Mouse (Mus musculus): ENCODE results near the gene Csf2rb2. TPM values are rescaled to one million over a fixed set of nuclear protein-coding genes. Genes with fewer than 3 reads are reported as not detected.
"Not testable (repeated sequence)": the region's sequence is repeated elsewhere in the genome, so short reads cannot be mapped to it uniquely, and the experiment has no call there.

Csf2rb2 gene
- total and polyA plus RNA-seq, 3 experiments: 14.8 to 56.5 (median 21.6) TPM

GRCm38 (mm10) chr15:78256602-78257259, 48.8 kb downstream of the Csf2rb2 start:
- H3K27me3 ChIP-seq (replicated peaks); dilution Hi-C loops (cut with MboI; ENCODE audit: extremely low pct_ligation_motif_present, extremely low pct_unique_long_range_greater_than_20kb, low sequenced_read_pairs); H3K79me2 ChIP-seq (replicated peaks; ENCODE audit: control insufficient read depth, extremely low read depth, insufficient read depth, poor library complexity, severe bottlenecking); H3K4me2 ChIP-seq (ENCODE audit: insufficient read depth, low read depth, poor library complexity, severe bottlenecking); H3K9ac ChIP-seq (ENCODE audit: insufficient read depth, low read depth); DNase-seq (ENCODE audit: extremely low read depth); H3K4me3 ChIP-seq (replicated peaks in 1 of 3; ENCODE audit: low read depth in 2 of 3, low read length in 2 of 3, poor library complexity in 1 of 3); H3K9me3 ChIP-seq (replicated peaks; ENCODE audit: low read length): not testable (repeated sequence)
- Histone ChIP-seq H3K27ac (ENCODE audit: insufficient read depth, low read depth) (peak overlapping the region; percentile 57; the same call in 1 of the 2 replicates), H3K36me3 (replicated peaks in 1 of 2; ENCODE audit: control insufficient read depth in 1 of 2, insufficient read depth in 1 of 2, low read length in 1 of 2) (peaks cover 86 to 89% of the 10 kb centered on the region in 2 experiments), H3K4me1 (ENCODE audit: control insufficient read depth in 1 of 2, insufficient read depth in 2 of 2) (peaks cover 10 to 47% of the 10 kb centered on the region in 2 experiments)
- peak; percentile 98 for TF ChIP-seq MXI1 (IDR thresholded peaks at IDR 0.05; ENCODE audit: low read depth, low read length)
- in situ Hi-C loops (cut with MboI; ENCODE audit: low pct_ligation_motif_present, low pct_unique_long_range_greater_than_20kb, low sequenced_read_pairs): loop anchor here (5.0 kb wide), 1 partner anchor 76 kb away; no protein-coding TSS in a partner anchor

GRCm38 (mm10) chr15:78254751-78255150, 50.8 kb downstream of the Csf2rb2 start:
- TF ChIP-seq CTCF (conservative IDR thresholded peaks at IDR 0.05 in 1 of 2, IDR thresholded peaks at IDR 0.05 in 1 of 2; ENCODE audit: low read depth in 2 of 2, low read length in 2 of 2) (peak in 1 of 2 experiments; percentile 2; a peak in 1 of 4 replicates), ZMIZ1 (IDR thresholded peaks at IDR 0.05; ENCODE audit: low read depth, low read length) (no peak), IRF4 (IDR thresholded peaks at IDR 0.05; ENCODE audit: low read depth, low read length) (no peak), UBTF (IDR thresholded peaks at IDR 0.05; ENCODE audit: low read depth, low read length) (no peak), JUND (conservative IDR thresholded peaks at IDR 0.05; ENCODE audit: low read depth, low read length) (no peak), CHD2 (IDR thresholded peaks at IDR 0.05; ENCODE audit: low read length) (no peak), MAFK (IDR thresholded peaks at IDR 0.05; ENCODE audit: insufficient replicate concordance, low read length) (no peak)

GRCm38 (mm10) chr15:78248410-78248809, 57.1 kb downstream of the Csf2rb2 start:
- Histone ChIP-seq H3K9ac (ENCODE audit: insufficient read depth, low read depth) (peak overlapping the region; percentile 10; the same call in 1 of the 2 replicates), H3K9me3 (replicated peaks; ENCODE audit: low read length) (no peaks in the 10 kb centered on the region), H3K4me3 (replicated peaks in 1 of 3; ENCODE audit: low read depth in 2 of 3, low read length in 2 of 3, poor library complexity in 1 of 3) (peak overlapping the region in 1 of 3 experiments; percentile 44), H3K27me3 (replicated peaks) (no peaks in the 10 kb centered on the region), H3K4me2 (ENCODE audit: insufficient read depth, low read depth, poor library complexity, severe bottlenecking) (peak overlapping the region; percentile 86), H3K79me2 (replicated peaks; ENCODE audit: control insufficient read depth, extremely low read depth, insufficient read depth, poor library complexity, severe bottlenecking) (peaks cover 24% of the 10 kb centered on the region), H3K36me3 (replicated peaks in 1 of 2; ENCODE audit: control insufficient read depth in 1 of 2, insufficient read depth in 1 of 2, low read length in 1 of 2) (peaks cover 47 to 49% of the 10 kb centered on the region in 2 experiments), H3K27ac (ENCODE audit: insufficient read depth, low read depth) (peak overlapping the region; percentile 98), H3K4me1 (ENCODE audit: control insufficient read depth in 1 of 2, insufficient read depth in 2 of 2) (peaks cover 34 to 62% of the 10 kb centered on the region in 2 experiments)
- DNase-seq (ENCODE audit: extremely low read depth): peak; percentile 68
- in situ Hi-C loops (cut with MboI; ENCODE audit: low pct_ligation_motif_present, low pct_unique_long_range_greater_than_20kb, low sequenced_read_pairs): loop anchor here (5.0 to 10.0 kb wide), 2 partner anchors 66 to 274 kb away; partner anchors contain the start of gene Eif3d
- dilution Hi-C loops (cut with MboI; ENCODE audit: extremely low pct_ligation_motif_present, extremely low pct_unique_long_range_greater_than_20kb, low sequenced_read_pairs): no loop called here
- TF ChIP-seq MEF2A (IDR thresholded peaks at IDR 0.05; ENCODE audit: borderline replicate concordance, low read depth, low read length) (peak; percentile 26; the same call in 1 of the 2 replicates), BHLHE40 (IDR thresholded peaks at IDR 0.05; ENCODE audit: low read depth, low read length) (peak; percentile 66), ELF1 (IDR thresholded peaks at IDR 0.05; ENCODE audit: low read depth, low read length) (peak; percentile 90), NRF1 (IDR thresholded peaks at IDR 0.05; ENCODE audit: low read depth, low read length) (no peak), UBTF (IDR thresholded peaks at IDR 0.05; ENCODE audit: low read depth, low read length) (no peak), CHD2 (IDR thresholded peaks at IDR 0.05; ENCODE audit: low read length) (no peak), SMC3 (IDR thresholded peaks at IDR 0.05; ENCODE audit: low read depth, low read length) (0 out of 2 replicates have a peak, but pooled peaks have one; percentile 21), MYC (IDR thresholded peaks at IDR 0.05; ENCODE audit: low read depth, low read length) (peak; percentile 58; the same call in 1 of the 2 replicates), USF1 (IDR thresholded peaks at IDR 0.05; ENCODE audit: low read depth, low read length) (no peak), MXI1 (IDR thresholded peaks at IDR 0.05; ENCODE audit: low read depth, low read length) (peak; percentile 59; the same call in 1 of the 2 replicates), POLR2AphosphoS2 (IDR thresholded peaks at IDR 0.05; ENCODE audit: low read depth, low read length) (0 out of 2 replicates have a peak, but pooled peaks have one; percentile 26), TCF12 (IDR thresholded peaks at IDR 0.05; ENCODE audit: low read depth, low read length) (peak; percentile 65; the same call in 1 of the 2 replicates), RAD21 (IDR thresholded peaks at IDR 0.05; ENCODE audit: low read depth, low read length) (no peak; the same call in 1 of the 2 replicates)

More at GRCm38 (mm10) chr15:78254751-78255150, 50.8 kb downstream of the Csf2rb2 start:
- dilution Hi-C loops (cut with MboI; ENCODE audit: extremely low pct_ligation_motif_present, extremely low pct_unique_long_range_greater_than_20kb, low sequenced_read_pairs): no loop called here
- no peak overlapping the region for H3K9ac ChIP-seq (ENCODE audit: insufficient read depth, low read depth)
- H3K79me2 ChIP-seq (replicated peaks; ENCODE audit: control insufficient read depth, extremely low read depth, insufficient read depth, poor library complexity, severe bottlenecking): peaks cover 1% of the 10 kb centered on the region
- no peaks in the 10 kb centered on the region for H3K27me3 ChIP-seq (replicated peaks)
- no peak overlapping the region for H3K4me3 ChIP-seq (replicated peaks in 1 of 3; ENCODE audit: low read depth in 2 of 3, low read length in 2 of 3, poor library complexity in 1 of 3)
- H3K9me3 ChIP-seq (replicated peaks; ENCODE audit: low read length): no peaks in the 10 kb centered on the region
- peaks cover 19 to 66% of the 10 kb centered on the region in 2 experiments for H3K4me1 ChIP-seq (ENCODE audit: control insufficient read depth in 1 of 2, insufficient read depth in 2 of 2)
- peaks cover 86 to 89% of the 10 kb centered on the region in 2 experiments for H3K36me3 ChIP-seq (replicated peaks in 1 of 2; ENCODE audit: control insufficient read depth in 1 of 2, insufficient read depth in 1 of 2, low read length in 1 of 2)
- H3K27ac ChIP-seq (ENCODE audit: insufficient read depth, low read depth): no peak overlapping the region
- in situ Hi-C loops (cut with MboI; ENCODE audit: low pct_ligation_motif_present, low pct_unique_long_range_greater_than_20kb, low sequenced_read_pairs): loop anchor here (5.0 kb wide), 1 partner anchor 78 kb away; no protein-coding TSS in a partner anchor
- no peak overlapping the region for H3K4me2 ChIP-seq (ENCODE audit: insufficient read depth, low read depth, poor library complexity, severe bottlenecking)
- DNase-seq (ENCODE audit: extremely low read depth): no peak

Data from CH12.LX (cell line).